Mouse (Mus musculus) myocyte (in vitro differentiated cells): Measurements from ENCODE around the gene Cgas.

ENCODE experiments used
- MYOD1 ChIP-seq, 3 experiments: IDR thresholded peaks; one replicate each; pipeline ENCODE4 v1.6.1; 2011; ENCODE audit warnings: control low read depth in 2 of 3, low read depth in 2 of 3, mild to moderate bottlenecking in 2 of 3, moderate library complexity in 1 of 3; ENCODE audit not compliant: insufficient read length in 2 of 3, control insufficient read depth in 1 of 3
- POLR2A ChIP-seq: IDR thresholded peaks from one replicate; pipeline ENCODE4 v1.6.1; 2011; ENCODE audit warnings: low read depth, mild to moderate bottlenecking, control low read depth, moderate library complexity; ENCODE audit not compliant: insufficient read length
- POLR2AphosphoS2 ChIP-seq: IDR thresholded peaks from one replicate; pipeline ENCODE4 v1.6.1; 2011; ENCODE audit warnings: low read depth, control low read depth; ENCODE audit not compliant: insufficient read length
- SRF ChIP-seq: IDR thresholded peaks from one replicate; pipeline ENCODE4 v1.6.1; 2011; ENCODE audit warnings: low read depth; ENCODE audit not compliant: control insufficient read depth, insufficient read length

GRCm38 (mm10) chr9:78447606-78447972, 4.6 kb upstream of the Cgas start:
- TF ChIP-seq MYOD1 (IDR thresholded peaks at IDR 0.05; ENCODE audit: control insufficient read depth in 1 of 3, insufficient read length in 2 of 3, low read depth in 2 of 3) (no peak), POLR2AphosphoS2 (no peak), POLR2A (no peak), SRF (no peak)
